In genomic region chr15:84778587-84778986, GRCm38 (mm10) we compare ENCODE assay signal across 14 mouse cellular contexts. TPM values are rescaled to one million over a fixed set of nuclear protein-coding genes. Genes with fewer than 3 reads are reported as not detected.
"Had no signal": no experiment of that assay in that cellular context is flagged by ENCODE, and none has a peak within 500 bp of the region (broad histone marks: within the 10 kb centered on the region; RNA-seq: fewer than 3 reads in every experiment).

No protein-coding gene starts in this region.

- H3K27me3 ChIP-seq: liver, embryonic 15.5 days; lung, embryonic 15.5 days; midbrain, embryonic 15.5 days had no signal

- H3K9ac ChIP-seq: liver, embryonic 15.5 days; lung, embryonic 15.5 days; midbrain, embryonic 15.5 days had no signal

- H3K27ac ChIP-seq: left cerebral cortex, adult 2 months; limb, embryonic 10.5 days; liver, embryonic 15.5 days; lung, embryonic 15.5 days; midbrain, embryonic 15.5 days had no signal

- H3K4me3 ChIP-seq: left cerebral cortex, adult 2 months; limb, embryonic 10.5 days; liver, embryonic 15.5 days; lung, embryonic 15.5 days; midbrain, embryonic 15.5 days had no signal

- H3K4me2 ChIP-seq: liver, embryonic 11.5 days; liver, embryonic 15.5 days; lung, embryonic 15.5 days; midbrain, embryonic 15.5 days had no signal

- DNase-seq: kidney, adult 18-20 months; kidney, postnatal 10 days; kidney, postnatal 4 days; lung, postnatal 36 days; thymus, adult 18-20 months; thymus, postnatal 14 days had no signal

- H3K9me3 ChIP-seq: limb, embryonic 10.5 days; liver, embryonic 15.5 days; lung, embryonic 15.5 days; midbrain, embryonic 15.5 days had no signal

- ATAC-seq: midbrain, embryonic 15.5 days had no signal

- H3K4me1 ChIP-seq: liver, embryonic 15.5 days; lung, embryonic 15.5 days had no signal

- H3K36me3 ChIP-seq: limb, embryonic 10.5 days; liver, embryonic 15.5 days; lung, embryonic 15.5 days; midbrain, embryonic 15.5 days had no signal

RNA-seq across cellular contexts. Expression of gene Arhgap8, which starts 58.7 kb away (rescaled TPM):
- total RNA-seq: layer of hippocampus, postnatal 14 days; left cerebral cortex, adult 2 months; megakaryocyte progenitor cell, adult 5-6 weeks had no signal
